Mouse (Mus musculus) left cerebral cortex, adult 11 months (tissue): Measurements from ENCODE around the gene Notch2.

Experiments
- DNase-seq: peaks from one replicate; pipeline ENCODE4 v3.0.0; 2022; ENCODE audit warnings: low spot score

Gene Notch2

DNA sequence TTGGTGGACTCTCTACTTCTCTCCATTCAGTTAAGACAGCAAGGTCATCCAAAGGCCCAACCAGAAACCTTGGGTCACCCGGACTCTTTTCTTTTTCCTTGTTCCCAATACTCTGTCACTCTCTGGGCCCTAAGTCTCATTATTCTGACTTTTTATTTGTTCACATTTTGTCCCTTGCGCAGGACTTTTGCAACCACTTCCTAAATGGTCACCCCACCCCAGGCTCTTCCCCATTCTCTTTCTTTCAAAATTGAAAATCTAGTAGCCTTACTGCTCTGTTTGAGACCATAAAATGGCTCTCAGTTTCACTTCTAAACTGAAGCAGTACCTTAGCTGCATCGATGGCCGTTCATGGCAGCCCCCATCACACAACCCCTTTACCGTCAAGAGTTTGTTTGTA is 18.5 kb upstream of the Notch2 start:
- no peak for DNase-seq

DNA sequence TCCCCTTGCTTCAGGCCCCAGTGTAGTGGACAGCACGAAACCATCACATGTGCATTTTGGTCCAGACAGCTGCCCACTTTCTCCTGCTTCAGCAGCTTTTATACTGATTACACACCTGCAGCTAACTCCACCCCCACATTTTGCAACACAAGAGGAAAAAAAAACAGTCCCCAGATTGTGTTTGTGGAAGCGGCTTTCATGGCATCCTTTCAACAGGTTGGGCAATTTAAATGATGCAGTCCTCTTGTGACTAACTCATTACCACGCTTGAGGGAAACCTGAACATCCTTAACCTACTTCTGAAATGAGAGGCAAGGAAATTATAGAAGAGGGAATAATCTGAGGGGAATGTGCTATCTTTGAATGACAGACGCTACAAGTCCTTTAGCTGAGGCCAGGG is 15.0 kb upstream of the Notch2 start:
- no peak for DNase-seq

- DNase-seq = no peak
Measured at GRCm38 (mm10) chr3:98003558-98003957, 9.8 kb upstream of the Notch2 start.

DNA sequence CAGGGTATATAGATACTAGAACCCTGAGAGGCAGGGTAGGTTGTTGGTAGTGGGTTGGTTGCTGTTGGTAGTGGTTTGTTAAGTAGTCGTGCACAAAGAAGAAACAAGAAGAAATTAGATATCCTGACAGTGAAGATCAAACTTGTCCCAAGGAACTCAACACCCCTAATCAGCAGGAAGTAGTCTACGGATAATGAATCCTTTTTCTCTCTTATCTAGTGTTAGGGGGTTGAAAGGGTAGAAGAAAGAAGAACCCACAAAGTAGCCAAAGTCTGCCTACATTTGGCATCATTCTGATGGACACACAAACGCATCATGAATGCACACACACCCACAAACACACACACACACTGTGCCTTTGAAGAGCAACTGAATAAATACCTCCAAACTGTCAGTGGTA is 9.1 kb upstream of the Notch2 start:
- no peak for DNase-seq

- DNase-seq = no peak
Measured at GRCm38 (mm10) chr3:98005306-98005705, 8.0 kb upstream of the Notch2 start.

DNA sequence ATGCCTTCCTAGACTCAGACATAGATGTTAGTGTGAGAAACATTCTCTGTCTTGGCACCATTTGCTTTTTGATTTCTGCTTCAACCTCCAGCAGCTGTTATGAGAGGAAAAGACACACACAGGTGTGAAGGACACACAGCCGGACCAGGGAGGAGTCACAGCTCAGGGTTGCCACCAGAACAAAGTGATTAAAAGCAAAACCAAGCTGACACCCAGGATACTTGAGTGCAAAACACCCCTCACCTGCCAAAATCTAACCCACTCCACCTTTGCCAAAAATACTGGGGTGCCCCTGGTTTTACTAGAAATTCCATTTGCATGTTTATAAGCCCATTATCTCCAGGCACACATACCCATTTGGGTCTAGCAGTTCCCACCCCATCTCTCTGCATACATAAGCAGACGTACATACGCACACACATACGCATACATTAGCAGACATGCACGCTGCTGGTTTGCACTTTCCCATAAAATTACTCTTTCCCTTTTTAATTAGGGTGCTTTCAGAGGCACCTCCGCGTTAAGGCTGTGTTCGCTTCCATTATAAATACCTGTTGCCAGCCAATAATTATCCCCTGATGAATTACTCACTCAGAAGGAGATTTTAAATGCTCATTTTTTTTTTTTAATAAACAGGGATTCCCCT is 7.2 kb upstream of the Notch2 start:
- DNase-seq = no peak

GRCm38 (mm10) chr3:98006973-98007372 is 6.4 kb upstream of the Notch2 start:
- DNase-seq = no peak

GRCm38 (mm10) chr3:98008143-98008542 is 5.2 kb upstream of the Notch2 start:
- no peak for DNase-seq

DNA sequence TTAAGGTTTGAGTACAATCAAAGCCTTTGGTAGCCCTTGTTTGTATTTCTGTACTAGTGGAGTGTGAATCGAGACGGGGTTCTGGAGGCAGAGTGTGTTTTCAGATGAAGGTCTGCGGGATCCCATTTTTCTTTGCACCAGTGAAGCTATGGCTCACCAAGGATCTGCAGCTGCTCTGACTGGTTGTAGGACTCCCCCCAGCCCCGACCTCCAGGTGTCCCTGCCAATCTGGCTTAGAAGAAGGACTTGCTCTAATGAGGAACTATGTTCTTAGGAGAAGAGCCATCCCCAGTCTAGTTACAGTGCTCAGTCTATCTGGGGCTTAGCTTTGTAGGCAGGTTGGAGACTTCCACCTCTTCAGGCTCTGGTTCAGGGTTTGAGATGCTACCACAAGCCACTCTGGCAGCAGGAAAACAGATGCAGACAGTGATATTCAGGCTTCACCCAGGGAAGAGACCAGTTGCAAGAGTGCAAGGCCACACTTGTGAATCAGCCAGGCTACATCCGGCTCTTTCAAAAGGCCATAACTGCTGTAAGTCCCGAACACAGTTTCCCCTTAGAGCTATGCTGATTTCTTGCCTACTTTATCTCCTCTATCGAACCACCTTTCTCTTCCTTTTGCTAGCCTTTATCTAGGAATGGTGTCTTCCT is 4.0 kb upstream of the Notch2 start:
- DNase-seq = no peak

DNA sequence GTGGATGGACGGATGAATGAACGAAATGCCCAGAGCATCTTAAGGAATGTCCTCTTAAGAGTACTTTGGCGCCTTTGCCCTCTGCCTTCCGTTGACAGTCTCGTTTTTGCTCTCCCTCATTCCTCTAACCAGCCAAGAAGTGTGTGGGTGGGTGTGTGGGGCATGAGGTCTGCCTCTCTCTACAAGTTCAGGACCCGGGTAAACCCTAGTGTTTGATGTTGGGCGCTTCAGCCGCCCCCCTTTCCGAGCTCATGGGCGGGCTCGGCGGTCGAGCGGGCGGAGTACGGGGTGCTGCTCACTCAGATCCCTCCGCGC is 284 bp upstream of the Notch2 start:
- no peak for DNase-seq

GRCm38 (mm10) chr3:98015205-98016171 is 2.2 kb downstream of the Notch2 start:
- DNase-seq = no peak

- DNase-seq = no peak
Measured at GRCm38 (mm10) chr3:98016901-98017591, 3.7 kb downstream of the Notch2 start.

GRCm38 (mm10) chr3:98018187-98018586 is 4.9 kb downstream of the Notch2 start:
- no peak for DNase-seq

DNA sequence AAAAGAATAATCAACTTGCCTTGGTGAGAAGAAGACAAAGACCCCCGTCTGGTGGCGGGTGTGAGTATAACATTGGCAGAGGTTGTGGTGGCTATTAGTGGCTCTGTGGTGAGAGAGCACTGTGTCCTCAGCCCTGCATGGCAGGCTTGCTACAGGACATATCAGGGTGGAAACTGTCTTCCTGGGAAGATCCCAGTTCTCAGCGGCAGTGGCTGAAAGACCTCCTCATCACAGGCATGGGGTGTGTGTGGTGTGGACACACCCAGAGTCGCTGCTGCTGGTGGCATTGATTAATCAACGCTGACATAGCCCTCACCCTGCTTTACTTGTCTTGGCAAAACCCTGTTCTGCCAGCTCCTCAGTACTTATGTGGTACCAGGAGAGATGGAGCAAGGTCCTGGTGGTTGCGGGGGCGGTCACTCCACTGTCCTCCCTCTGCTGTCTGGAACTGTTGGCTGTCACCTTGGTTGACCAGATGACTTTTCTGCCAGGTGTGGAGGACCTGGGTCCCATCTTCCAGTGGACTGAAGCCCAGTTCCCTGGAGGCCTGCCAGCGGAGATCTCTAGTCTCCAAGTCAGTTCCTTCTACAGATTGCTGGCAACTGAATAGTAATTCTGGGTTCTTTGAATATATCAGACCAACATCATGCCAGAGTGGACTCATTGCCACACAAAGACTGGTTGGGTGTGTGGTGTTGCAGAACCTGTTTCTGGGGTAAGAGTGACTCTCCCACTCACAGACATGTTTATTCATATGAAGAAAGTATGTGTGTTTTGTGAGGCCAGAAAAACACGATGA is 7.3 kb downstream of the Notch2 start:
- no peak for DNase-seq

DNA sequence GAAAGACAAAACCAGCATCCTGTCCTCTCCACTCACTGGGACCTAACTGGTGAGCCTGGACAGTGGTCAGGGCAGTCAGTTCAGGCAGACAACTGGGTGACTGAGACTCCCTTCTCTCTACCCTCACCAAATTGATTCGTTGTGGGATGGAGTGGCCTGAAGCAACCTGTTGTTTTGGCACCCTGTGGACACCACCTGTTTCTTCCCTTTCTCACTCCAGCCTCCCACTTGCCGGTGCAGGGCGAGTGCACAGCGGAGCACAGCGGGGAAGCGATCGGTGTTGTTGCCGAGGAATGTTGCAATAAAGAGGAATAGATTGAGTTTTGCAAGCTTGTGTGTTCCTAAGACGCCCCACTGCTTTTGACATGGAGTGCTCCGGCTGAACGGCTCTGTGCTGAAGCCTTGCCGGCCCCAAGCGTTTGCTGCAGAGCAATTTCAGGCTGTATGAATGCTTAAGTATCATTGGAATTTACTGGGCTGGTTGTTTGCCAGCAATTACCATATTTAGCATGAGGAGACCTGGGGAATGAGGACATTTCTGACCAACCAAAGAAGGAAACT is 11.0 kb downstream of the Notch2 start:
- no peak for DNase-seq

- DNase-seq = no peak
Measured at GRCm38 (mm10) chr3:98025521-98025920, 12.2 kb downstream of the Notch2 start.

DNA sequence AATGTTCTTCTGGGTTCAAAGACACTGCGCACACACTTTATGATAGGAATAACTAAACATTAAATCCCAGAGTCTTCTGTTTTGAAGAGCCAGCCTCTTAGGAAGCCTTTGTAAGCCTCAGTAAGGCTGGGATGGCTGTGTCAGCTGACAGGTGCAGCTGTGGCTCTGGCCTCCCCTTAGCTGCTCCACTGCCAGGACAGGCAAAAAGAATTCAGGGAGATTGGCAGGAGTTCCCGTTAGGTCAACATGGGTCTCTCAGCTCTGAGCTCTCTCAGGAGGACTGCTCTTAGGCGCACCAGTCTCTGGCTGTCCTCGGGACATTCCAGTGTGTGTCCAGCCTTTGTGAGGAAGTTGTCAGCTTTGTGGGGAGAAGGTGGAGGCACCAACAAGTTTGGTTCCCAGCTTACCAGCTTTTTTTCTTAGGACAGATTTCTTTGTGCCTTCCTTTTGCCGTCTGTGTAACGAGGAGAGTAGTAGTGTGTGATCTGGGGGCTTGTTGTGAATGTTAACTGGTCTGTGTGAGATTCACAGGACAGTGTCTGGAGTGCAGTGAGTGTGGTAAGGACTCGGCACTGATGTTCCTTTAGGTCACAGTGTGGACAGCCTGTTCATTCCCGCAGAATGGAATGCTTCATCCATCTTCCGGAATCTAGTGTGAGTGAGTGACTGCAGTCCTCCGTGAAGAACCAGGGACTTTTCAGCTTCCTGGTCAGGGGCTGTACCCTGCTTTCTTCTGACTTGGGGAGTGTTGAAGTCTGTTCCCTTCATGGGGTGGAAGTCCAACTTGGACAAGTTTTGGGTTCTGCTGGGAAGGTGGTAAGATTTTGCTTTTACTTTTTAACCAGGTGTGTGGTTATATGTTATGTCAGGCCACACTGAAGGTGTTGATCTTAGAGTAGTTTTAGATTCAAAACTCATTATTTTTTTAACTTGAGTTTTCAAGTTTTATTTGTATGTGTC is 12.9 kb downstream of the Notch2 start:
- DNase-seq = no peak

DNA sequence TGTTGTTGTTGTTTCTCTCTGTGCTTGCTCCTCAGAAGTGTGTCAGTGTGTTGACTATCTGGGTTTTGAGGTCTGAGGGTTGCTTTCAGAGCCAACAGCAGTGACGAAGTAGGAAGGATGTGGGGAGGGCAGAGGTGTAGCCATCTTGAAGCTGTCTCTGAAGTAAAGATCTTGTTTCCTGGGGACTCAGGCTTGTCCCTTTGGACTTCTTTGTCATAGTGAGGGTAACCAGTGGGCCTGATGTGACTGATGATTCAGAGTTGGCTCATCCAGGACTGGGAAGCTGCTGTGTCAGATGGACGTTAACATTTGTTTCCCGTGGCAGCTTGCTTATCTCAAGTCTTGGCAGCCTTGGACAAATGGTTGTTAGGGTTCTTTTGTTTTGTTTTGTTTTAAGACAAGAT is 14.0 kb downstream of the Notch2 start:
- DNase-seq = no peak

DNA sequence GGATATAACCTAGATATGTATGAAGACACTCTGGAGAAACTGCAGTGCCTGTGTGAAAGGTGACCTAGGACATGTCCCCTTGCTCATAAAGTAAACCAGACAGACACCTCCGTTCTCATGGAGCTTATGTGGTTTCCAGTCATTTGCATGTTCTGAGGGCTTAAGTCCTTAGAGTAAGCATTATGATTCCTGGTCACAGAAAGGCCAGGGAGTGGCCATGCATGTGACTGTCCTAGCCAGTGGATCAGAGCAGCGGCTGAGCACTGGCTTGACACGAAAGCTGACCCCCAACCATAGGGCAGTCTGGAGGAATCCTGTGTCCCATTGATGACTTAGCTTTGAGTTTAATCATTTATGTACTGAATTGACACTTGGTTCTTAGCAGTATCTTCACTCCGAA is 14.7 kb downstream of the Notch2 start:
- DNase-seq = no peak

DNA sequence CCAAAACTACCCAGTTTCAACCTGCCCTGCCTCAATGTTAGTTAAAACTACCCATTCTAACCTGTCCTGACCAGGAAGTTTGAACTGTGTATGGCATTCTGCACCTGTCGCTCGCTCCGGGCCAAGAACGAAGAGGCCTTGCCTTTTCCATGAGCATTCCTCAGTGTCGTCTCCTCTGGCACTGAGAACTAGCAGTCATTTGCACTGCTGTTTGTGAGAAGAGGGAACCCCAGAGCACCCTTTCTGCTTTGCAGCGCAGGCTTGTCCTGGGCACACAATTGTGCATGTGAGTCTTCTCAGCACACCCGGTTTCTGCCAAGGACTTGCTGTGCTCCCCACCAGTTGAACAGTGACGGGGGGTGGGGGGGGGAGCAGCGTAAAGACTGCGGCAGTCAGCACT is 15.6 kb downstream of the Notch2 start:
- DNase-seq = no peak
